Mouse (Mus musculus) embryonic fibroblast, embryonic 13.5 days (primary cell): ENCODE measurements around the gene Sbno2.

Source experiments
- CTCF ChIP-seq: IDR thresholded peaks from 2 replicates; pipeline ENCODE4 v1.5.1; 2011; ENCODE audit warnings: mild to moderate bottlenecking, control low read depth, low read length, moderate library complexity, borderline replicate concordance; ENCODE audit not compliant: insufficient read depth
- POLR2A ChIP-seq: IDR thresholded peaks from 2 replicates; pipeline ENCODE4 v1.6.1; 2011; ENCODE audit warnings: low read depth, mild to moderate bottlenecking, control low read depth, low read length, moderate library complexity

GRCm38 (mm10) chr10:80115290-80115943, 10.0 kb upstream of the Sbno2 start, which contains the start of gene Stk11:
- TF ChIP-seq POLR2A = peak; percentile 86
- TF ChIP-seq CTCF = no peak
